Mouse (Mus musculus) erythroblast, embryonic 14.5 days (primary cell): ENCODE measurements around the gene Ccdc144b.

Experiments used
- GATA1 ChIP-seq: IDR thresholded peaks from 2 replicates; pipeline ENCODE4 v1.6.1; 2012; ENCODE audit warnings: low read length, inconsistent platforms, mixed read lengths
- TAL1 ChIP-seq: IDR thresholded peaks from 3 replicates; pipeline ENCODE4 v1.6.1; 2012; ENCODE audit warnings: low read length, inconsistent platforms, mixed read lengths

GRCm38 (mm10) chr3:35963401-35963800 is 89.9 kb downstream of the Ccdc144b start:
- TF ChIP-seq TAL1: no peak
- TF ChIP-seq GATA1: no peak
